Mouse (Mus musculus): ENCODE results near the gene Zfy1. TPM values are rescaled to one million over a fixed set of nuclear protein-coding genes. Genes with fewer than 3 reads are reported as not detected.
"Not testable (repeated sequence)": the region's sequence is repeated elsewhere in the genome, so short reads cannot be mapped to it uniquely, and the experiment has no call there.

Gene Zfy1
- not detected for total RNA-seq (2021)
- long read RNA-seq, experiment 1: 0 reads
- long read RNA-seq, experiment 2: 0 reads

GRCm38 (mm10) chrY:797309-797708, at the start of gene Zfy1:
Gene Zfy1, minus strand, starts transcription at chrY:797409.
- not testable (repeated sequence) for DNase-seq

GRCm38 (mm10) chrY:818396-818795, 21.2 kb upstream of the Zfy1 start, which contains the start of gene Uba1y:
Gene Uba1y, plus strand, starts transcription at chrY:818649.
- no peak for DNase-seq

DNA sequence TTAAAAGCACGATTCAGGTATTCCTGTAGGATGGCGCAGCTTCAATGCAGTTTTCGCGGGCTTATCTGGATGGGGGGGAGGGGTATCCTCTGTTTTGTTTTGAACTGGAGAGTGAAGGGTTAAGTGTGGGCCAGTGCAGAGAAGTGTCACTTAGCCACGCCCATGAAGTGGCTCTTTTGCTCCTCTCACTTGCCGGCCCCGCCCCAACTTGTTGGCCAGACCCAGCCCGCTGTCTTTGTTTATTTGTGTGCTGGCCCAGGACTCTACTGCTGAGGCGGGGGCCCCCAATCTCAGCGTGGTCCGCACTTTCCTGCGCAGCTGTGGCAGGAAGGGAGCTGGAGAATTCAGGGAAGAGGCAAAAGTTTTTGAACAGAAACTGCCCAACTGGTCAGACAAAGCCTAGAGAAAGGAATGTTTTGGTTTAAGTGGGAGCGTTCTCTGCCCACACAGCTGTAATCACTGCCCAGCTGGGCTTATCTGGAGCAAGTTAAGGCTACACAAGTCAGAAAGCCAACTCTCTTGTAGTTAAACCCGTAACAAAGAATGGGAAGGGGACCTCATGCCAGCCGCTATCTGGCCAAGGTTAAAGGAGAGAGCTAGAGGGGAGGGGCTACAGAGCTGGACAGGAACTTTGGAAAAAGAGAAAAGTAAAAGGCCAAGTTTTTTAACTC, 11.9 kb upstream of the Zfy1 start:
- peak; percentile 9 for DNase-seq

Other genes with a start within 250 kb of the Zfy1 start
- not detected for gene Uba1y, start 21.2 kb upstream of the Zfy1 start, total RNA-seq (2021)
- gene Kdm5d, start 100.4 kb upstream of the Zfy1 start, total RNA-seq (2021): 10 to 100 TPM in 1 of 2 experiments, not detected in 1; 10.6 TPM
- gene Eif2s3y, start 213.1 kb upstream of the Zfy1 start, total RNA-seq (2021): 10 to 100 TPM in 1 of 2 experiments, not detected in 1; 49.8 TPM

All from gastrocnemius, postnatal 10 days (tissue).